Mouse (Mus musculus): ENCODE measurements around the gene Tpst2.

Tpst2 gene

DNA sequence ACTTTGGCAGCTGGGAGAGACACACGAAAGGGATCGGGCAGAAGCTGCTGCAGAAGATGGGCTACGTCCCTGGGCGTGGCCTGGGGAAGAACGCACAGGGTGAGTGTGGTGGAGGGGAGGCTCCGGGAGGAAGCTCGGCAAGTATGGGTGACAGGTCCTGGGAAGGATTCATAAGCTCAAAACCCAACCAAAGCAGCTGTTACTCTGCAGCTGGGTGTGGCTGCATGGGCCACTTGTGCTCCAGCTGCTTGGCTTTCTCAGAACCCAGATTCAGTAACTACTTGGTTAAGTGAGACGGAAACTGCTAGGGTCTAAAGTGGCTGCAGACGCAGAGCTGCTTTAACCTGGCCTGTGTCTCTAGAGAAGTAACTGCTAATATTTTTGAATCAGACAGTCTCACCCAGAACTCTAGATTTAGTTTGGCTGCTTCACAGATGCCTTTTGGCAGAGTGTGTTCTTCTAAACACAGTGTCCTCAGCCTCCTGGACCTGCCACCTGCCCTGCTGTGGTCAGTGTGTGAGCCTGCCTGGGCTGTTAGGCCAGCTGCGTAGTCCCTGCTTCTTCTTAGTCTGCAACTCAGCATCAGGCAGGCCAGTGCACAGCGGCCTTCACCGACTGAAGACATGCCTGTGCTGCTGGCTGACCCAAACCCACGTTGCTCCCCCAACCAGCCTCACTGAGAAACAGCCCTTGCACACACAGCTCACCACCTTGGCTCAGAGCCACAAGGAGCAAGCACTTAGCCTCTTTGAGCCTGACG is 53.5 kb downstream of the Tpst2 start:
- no peak for DNase-seq (ENCODE audit: low read depth, low spot score)

DNA sequence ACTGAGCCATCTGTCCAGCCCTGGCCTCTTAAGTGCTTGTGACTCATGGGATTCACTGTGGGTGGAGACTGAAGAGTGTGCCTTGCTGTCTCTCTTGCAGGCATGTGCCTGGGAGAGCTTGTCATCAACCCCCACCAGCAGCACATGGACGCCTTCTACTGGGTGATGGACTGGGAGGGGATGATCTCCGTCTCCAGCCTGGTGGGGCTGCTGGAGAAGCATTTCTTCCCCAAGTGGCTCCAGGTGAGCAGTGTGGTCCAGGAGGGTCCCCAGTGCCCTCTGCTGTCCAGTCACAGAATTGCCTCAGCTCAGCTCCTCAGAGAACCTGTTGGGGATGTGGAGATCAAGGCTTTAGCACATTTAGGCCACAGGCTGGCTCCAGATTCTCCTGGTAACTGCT is 59.0 kb downstream of the Tpst2 start:
- DNase-seq (ENCODE audit: low read depth, low spot score), result no peak

DNA sequence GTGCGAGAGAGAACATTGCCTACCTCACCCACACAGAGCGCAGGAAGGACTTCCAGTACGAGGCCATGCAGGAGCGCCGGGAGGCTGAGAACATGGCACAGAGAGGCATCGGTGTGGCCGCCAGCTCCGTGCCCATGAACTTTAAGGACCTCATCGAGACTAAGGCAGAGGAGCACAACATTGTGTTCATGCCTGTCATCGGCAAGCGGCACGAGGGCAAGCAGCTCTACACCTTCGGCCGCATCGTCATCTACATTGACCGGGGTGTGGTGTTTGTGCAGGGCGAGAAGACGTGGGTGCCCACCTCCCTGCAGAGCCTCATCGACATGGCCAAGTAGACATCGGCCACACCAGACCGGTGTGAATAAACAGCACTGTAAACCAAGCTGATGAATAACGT is 60.5 kb downstream of the Tpst2 start:
- DNase-seq (ENCODE audit: low read depth, low spot score), result no peak

DNA sequence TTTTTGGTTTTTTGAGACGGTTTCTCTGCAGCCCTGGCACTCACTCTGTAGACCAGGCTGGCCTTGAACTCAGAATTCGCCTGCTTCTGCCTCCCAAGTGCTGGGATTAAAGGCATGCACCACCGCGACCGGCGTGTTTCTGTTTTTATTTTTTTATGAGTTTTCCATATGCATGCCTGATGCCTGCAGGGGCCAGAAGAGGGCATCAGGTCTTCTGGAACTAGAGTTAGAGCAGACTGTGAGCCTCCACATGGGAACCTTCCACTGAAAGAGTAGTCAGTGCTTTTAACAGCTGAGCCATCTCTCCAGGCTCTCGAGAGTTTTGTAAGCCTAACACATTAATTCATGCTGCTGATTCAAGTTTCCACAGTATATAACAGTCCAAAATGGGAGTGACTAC is 62.7 kb downstream of the Tpst2 start:
- no peak for DNase-seq (ENCODE audit: low read depth, low spot score)

DNA sequence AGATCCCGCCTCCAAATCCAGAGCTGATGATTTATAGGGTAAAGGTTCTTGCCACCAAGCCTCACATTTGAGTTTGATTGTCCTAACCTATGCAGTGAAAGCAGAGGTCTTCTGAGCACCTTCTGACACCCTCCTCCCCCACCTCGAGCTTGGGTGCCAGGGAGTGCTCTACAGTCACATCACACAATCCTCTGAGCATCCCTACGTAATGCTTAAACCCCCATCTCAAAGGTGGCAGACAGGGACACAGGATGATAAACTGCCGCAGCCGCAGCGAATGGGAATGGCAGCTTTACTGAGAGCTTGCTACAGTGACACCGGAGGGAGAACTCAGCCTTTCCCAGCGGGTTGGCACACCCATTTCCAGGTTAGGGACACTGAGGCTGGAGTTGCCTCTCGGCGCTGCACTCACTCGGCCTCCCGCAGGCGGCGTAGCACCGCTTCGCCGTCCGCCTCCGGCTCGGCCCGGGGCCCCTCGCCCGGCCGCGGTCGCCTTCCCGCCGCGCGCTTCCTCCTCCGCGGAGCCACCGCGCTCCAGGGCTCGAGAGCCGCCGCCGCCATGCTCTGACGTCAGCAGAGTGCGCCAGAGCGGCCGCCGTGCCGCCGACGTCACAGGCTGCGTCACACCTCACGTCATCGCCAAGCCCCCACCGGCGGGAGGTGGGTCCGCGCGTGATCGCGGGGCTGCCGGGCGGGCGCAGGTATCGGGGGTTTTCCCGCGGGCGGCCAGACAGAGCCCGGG is 66.1 kb downstream of the Tpst2 start, which contains the start of the genes Srrd and Hps4:
TSS of gene Srrd (minus strand) at position 578 of the 742 bp plus-strand sequence.
TSS of gene Hps4 (plus strand) at position 621 of the 742 bp plus-strand sequence.
- DNase-seq (ENCODE audit: low read depth, low spot score), result no peak

DNA sequence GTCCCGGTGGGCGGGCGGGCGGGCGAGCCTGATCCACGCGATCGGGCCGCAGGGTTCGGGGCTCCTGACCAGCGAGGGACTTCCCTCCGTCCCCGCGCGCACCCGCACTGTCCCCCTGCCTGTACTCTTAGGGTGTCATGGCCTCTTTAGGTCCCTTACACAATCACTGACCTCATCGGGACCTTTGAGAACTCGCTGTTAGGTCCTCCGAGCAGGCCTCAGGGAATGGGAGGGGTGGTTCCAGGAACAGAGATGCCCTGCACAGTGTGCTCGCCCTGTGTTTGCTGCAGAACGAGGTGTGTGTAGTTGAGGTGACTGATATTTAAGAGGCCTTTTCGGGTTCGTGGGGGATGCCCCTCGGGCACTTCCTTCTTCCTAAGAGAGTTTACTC is 66.7 kb downstream of the Tpst2 start:
- no peak for DNase-seq (ENCODE audit: low read depth, low spot score)

DNA sequence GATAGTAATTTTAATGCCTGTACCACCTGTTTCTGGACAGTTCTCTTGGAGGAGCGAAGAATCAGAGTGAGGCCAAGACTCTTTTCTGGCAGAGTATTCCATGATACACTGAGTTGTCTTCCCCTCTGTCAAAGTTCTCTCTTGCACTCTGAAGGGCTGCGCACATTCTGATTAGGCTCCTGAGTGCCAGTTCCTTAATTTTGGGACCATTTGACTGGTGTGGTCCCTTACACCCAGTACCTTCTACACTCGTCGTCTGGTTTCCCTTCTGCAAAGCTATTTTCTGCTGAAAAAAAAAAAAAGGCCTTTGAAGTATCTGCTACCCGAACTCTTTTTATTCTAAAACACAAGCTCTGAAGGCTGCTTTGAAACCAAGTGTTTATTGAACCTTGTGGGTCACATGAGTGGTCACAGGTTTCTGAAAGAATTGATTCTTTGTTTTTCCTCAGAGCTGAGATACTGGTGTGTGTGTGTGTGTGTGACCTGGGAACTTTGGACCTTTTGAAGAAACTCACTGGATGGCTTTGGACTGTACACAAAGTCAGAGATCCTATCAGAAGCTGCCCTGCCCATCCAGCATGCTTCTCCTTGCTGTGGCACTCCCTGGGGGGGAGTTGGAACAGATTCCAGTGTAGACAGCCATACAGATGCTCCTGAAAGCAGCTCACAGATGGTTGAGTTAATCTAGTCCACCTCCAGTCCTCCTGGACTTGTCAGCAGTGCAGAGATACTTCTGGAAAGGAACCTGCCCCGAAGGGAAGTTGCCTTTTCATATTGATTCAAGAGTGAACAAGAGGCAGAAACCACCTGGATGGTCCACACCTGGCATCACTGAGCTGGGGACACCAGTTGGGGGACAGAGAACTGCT is 67.8 kb downstream of the Tpst2 start:
- DNase-seq (ENCODE audit: low read depth, low spot score), result no peak

DNA sequence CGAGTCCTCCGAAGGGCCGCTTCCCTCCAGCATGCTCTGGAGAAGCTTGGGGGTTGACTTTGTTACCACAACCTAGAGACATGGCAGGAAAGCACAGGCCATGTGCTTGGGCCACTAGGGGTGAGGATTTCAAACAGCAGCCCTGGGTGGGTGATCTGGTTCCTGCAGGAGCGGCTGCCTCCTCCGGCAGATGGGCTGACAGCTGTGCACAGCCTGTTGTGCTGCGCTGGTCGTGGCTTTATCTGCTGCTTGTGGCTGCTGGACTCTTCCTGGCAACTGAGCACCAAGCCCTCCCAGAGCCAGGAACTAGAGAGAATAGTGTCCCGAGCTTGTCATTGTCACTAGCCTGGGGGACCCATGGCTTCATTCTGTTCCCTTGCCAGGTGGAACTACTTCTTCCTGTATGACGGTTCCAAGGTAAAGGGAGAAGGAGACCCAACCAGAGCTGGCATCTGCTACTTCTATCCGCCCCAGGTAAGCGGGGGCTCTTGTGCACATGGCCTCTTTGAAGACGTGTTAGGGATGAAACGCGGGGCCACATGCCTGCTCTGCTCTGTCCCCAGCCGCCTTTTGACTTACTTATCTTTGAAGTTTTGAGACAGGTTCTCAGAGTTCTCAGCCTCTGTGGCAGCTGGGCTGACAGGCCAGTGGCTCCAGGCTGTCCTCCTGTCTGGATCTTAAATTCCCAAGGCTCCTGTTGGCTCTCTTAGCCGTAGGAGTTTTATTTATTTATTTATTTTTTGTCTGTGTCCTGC is 69.9 kb downstream of the Tpst2 start:
- no peak for DNase-seq (ENCODE audit: low read depth, low spot score)

DNA sequence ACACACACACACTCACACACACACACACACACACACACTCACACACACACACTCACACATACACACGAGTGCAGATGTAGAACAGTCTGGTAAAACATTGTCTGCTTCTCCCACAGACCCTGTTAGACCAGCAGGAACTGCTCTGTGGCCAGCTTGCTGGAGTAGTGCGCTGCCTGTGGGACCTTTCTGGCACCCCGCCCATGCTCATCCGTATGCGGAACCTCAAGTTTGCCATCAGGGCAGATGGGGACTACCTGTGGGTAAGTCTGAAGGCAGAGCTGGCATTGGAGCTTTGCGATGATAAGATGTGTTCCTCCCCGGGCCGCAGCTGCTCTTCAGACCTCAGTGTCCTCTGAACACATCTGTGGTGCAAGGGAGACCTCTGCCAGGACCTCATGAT is 72.7 kb downstream of the Tpst2 start:
- no peak for DNase-seq (ENCODE audit: low read depth, low spot score)

DNA sequence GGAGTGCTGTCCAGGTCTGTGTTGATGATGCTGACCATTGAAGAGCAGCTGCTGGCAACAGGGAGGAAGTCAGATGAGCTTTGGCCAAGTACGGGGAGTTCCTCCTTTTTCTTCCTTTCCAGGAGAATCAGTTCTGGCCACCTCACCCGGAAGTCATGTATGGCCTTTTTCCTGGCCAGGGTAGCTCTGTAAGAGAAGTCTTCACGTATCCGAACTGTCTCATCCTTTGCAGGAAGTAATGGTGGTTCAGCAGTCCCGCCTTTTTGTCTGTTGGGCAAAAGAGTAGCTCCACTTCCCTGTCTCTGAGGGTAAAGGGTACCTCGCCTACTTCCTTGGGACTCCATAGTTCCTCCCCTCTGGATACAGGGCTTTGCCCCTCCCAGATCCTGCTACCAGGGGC is 79.0 kb downstream of the Tpst2 start:
- DNase-seq (ENCODE audit: low read depth, low spot score), result no peak

DNA sequence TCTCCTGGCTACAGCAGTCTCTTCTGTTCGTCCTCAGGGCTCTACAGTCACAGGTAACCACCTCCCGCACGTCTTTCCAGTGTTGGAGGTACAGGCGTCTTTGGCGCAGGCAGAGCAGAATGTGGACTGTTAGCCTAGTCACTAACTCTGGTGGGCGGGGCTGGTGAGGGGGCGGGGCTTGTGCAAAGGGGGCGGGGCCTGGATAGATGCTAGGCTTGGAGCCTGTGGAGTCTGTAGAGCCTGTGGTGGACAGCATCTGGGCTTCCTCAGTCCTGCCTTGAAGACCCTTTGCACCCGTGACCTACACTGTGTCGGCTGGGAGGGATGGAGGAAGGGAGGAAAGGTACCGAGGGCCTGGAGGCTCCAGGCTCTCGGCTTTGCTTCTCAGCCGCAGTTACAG is 79.4 kb downstream of the Tpst2 start, which contains the start of gene Gm6583:
TSS of gene Gm6583 (minus strand) at position 124 of the 400 bp plus-strand sequence.
- no peak for DNase-seq (ENCODE audit: low read depth, low spot score)

DNA sequence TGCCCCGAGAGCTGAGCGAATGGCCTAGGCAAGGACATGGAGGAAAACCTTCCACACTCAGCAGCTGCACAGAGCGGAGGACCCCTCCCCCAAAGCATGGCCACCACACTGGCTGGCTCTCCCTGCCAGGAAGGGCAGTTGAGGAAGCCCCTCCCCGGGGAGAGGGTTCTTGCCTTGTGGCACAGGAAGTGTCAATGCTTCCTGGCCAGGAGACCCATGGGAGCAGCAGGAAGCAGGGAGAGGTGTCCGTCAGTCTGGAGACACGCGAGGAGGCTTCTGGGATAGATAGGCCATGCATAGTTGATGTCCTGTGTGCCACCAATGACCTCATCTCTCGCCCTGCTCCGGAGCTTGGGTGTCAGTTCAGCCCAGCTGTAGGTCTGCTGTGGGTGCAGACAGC is 79.8 kb downstream of the Tpst2 start:
- DNase-seq (ENCODE audit: low read depth, low spot score), result no peak

DNA sequence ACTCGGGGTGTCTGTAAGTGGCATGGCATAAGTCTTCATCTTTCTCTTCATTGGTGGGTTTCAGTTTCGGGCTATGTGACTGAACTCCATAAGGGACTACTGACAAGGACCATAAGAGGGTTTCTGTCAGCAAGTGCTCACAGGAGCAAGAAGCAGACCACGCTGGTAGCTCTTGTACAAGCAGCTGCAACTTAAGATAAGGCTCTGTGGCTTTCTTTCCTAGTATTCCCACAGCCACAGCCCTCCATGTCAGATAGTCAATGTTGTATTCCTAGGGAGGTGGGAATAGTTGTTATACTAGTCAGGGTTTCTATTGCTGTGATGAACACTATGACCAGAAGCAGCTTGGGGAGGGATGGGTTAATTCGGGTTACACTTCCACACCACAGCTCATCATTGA is 83.0 kb downstream of the Tpst2 start:
- DNase-seq (ENCODE audit: low read depth, low spot score), result no peak

DNA sequence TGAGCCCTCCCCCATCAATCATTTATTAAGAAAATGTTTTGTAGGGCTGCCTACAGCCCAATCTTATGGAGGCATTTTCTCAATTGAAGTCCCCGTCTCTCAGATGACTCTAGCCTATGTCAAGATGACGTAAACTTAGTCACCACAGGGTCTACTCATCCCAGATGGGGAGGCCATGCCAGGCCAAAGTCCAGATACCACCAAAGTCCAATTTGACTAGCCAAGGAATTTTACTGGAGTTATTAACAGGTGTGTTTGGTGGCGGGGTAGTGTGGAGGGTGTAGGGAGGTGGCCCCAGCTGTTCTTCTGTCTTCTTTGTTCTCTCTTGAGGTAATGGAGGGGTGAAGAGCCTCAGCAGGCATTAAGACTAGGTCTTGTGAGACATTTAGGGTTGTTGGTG is 83.6 kb downstream of the Tpst2 start:
- DNase-seq (ENCODE audit: low read depth, low spot score), result no peak

DNA sequence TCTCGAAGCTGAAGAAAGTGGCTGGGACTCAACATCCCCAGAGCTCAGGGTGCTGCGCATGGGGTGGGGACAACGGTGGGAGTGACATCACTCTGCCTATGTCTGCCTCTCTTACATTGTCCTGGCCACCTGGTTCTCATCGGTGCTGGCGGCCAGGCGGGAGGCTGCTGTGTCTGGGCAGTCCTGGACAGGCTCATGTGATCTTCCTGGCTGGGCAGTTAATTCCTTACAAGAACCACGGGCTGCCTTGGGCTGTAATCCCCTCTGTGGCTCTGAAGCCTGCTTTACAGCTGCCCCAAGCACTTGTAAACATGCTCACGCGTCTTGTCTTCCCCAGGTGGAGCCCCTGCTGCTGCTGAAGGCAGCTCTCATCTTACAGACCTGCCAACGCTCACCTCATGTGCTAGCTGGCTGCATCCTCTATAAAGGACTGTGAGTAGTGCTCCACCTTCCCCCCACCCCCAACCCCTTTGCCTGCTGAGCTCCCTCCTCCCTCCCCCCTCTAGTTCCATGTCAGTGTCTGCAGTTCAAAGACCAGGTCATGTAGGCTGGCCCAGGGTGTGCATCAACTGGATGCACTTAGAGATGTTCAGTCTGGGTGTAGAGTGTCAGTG is 87.8 kb downstream of the Tpst2 start:
- DNase-seq (ENCODE audit: low read depth, low spot score), result no peak

All from WW6 (cell line).